Mouse (Mus musculus): ENCODE data around the gene Camk2b.
"Not testable (repeated sequence)": the region's sequence is repeated elsewhere in the genome, so short reads cannot be mapped to it uniquely, and the experiment has no call there.

Gene Camk2b

DNA sequence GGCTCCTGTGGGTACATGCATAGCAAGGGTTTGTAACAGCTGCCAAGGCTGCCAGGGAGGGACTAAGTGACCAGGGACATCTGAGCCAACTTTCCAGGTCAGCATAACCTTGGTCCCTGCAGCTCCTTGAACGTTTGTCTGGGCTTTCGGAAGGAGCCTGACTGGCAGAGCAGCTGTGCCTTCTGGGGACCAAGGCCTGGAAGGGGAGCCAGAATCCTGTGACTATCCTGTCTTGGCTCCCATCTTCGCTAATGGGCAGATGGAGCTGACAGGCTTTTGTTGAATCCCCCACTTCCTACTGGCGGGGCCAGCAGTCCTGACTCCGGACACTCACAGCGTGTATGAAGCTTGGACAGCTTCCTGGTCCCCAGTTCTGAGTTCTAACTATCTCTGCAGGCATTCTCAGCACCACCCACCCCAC, 51.1 kb downstream of the Camk2b start:
- DNase-seq (ENCODE audit: low read depth) = no peak

DNA sequence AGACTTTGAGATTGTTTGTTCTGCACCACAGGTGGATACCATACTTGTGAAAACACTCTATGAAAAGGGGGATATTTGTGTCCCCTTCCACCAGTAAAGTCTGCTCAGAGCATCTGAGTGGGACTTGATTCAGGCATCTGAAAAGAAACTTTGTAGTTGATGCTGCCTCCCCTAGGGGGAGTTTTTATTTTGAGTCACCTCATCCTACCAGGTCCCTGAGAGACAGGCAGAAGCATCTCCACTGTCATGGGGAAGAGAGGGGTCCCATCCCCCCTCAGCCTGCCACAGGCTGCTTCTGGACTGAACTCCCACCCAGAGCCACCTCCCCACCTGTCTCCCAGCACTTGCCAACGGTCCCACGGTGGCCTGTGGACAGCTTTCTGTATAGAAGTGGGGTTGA, 52.8 kb downstream of the Camk2b start:
- DNase-seq (ENCODE audit: low read depth) = no peak

DNA sequence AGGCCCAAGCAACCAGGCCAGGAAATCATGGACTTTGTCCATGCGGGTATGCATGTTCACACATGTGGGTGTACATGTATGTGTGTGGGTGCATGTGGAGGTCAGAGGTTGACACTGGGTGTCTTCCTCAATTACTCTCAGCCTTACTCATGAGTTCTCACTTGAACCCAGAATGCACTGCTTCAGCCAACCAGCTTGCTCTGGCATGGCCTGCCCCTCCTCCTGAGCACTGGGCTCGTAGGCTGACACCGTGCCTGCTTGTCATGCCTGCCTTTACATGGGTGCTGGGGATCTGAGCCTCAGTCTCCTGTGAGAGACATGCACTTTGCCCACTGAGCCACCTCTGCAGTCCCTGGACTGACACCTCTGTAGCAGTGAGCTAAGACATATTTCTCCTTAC, 54.3 kb downstream of the Camk2b start:
- no peak for DNase-seq (ENCODE audit: low read depth)

DNA sequence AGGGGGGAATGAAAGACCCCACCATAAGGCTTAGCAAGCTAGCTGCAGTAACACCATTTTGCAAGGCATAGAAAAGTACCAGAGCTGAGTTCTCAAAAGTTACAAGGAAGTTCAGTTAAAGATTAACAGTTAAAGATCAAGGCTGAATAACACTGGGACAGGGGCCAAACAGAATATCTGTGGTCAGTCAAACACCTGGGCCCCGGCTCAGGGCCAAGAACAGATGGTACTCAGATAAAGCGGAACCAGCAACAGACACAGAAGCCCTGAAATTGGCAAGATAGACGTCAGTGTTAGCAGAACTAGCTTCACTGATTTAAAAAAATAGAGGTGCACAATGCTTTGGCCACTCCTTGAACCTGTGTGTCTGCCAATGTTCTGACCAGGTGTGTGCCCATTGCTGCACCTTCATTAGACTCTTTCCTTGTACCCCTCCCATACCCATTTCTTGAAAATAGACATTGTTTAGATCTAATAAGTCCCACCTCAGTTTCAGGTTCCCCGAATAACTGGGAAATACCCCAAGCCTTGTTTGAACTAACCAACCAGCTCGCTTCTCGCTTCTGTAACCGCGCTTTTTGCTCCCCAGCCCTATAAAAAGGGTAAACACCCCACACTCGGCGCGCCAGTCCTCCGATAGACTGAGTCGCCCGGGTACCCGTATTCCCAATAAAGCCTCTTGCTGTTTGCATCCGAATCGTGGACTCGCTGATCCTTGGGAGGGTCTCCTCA, 55.2 kb downstream of the Camk2b start:
- not testable (repeated sequence) for DNase-seq (ENCODE audit: low read depth)

DNA sequence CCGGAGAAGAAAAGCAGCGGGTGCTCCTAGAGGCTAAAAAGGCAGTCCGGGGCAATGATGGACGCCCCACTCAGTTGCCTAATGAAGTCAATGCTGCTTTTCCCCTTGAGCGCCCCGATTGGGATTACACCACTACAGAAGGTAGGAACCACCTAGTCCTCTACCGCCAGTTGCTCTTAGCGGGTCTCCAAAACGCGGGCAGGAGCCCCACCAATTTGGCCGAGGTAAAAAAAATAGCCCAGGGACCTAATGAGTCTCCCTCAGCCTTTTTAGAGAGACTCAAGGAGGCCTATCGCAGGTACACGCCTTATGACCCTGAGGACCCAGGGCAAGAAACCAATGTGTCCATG, 58.4 kb downstream of the Camk2b start:
- not testable (repeated sequence) for DNase-seq (ENCODE audit: low read depth)

DNA sequence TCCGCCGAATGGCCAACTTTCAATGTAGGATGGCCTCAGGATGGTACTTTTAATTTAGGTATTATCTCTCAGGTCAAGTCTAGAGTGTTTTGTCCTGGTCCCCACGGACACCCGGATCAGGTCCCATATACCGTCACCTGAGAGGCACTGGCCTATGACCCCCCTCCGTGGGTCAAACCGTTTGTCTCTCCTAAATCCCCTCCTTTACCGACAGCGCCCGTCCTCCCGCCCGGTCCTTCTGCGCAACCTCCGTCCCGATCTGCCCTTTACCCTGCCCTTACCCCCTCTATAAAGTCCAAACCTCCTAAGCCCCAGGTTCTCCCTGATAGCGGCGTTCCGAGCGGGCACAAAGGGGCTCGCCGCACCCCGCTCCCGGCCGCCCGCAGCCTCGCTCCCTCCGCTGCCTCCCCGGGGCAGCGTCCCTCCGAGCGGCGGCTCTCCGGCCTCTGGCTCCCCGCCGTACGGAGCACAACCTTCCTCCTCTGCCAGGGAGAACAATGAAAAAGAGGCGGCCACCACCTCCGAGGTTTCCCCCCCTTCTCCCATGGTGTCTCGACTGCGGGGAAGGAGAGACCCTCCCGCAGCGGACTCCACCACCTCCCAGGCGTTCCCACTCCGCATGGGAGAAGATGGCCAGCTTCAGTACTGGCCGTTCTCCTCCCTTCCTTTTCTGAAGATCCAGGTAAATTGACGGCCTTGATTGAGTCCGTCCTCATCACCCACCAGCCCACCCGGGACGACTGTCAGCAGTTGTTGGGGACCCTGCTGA, 59.0 kb downstream of the Camk2b start:
- not testable (repeated sequence) for DNase-seq (ENCODE audit: low read depth)

DNA sequence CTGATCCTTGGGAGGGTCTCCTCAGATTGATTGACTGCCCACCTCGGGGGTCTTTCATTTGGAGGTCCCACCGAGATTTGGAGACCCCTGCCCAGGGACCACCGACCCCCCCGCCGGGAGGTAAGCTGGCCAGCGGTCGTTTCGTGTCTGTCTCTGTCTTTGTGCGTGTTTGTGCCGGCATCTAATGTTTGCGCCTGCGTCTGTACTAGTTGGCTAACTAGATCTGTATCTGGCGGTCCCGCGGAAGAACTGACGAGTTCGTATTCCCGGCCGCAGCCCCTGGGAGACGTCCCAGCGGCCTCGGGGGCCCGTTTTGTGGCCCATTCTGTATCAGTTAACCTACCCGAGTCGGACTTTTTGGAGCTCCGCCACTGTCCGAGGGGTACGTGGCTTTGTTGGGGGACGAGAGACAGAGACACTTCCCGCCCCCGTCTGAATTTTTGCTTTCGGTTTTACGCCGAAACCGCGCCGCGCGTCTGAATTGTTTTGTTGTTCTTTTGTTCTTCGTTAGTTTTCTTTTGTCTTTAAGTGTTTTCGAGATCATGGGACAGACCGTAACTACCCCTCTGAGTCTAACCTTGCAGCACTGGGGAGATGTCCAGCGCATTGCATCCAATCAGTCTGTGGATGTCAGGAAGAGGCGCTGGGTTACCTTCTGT, 59.7 kb downstream of the Camk2b start:
- DNase-seq (ENCODE audit: low read depth) = not testable (repeated sequence)

DNA sequence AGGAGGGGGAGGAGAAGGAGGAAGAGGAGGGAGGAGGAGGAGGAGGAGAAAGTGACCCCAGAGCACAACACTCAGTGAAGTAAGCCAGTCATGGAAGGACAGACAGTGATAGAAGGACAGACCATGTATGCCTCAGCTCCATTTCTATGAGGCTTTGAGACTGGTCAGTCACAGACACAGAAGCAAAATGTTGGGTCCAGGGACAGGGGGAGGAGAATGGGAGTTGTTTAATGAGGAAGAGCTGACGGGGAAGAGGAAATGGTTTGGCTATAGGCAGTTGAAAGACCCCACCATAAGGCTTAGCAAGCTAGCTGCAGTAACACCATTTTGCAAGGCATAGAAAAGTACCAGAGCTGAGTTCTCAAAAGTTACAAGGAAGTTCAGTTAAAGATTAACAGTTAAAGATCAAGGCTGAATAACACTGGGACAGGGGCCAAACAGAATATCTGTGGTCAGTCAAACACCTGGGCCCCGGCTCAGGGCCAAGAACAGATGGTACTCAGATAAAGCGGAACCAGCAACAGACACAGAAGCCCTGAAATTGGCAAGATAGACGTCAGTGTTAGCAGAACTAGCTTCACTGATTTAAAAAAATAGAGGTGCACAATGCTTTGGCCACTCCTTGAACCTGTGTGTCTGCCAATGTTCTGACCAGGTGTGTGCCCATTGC, 60.7 kb downstream of the Camk2b start:
- DNase-seq (ENCODE audit: low read depth) = not testable (repeated sequence)

DNA sequence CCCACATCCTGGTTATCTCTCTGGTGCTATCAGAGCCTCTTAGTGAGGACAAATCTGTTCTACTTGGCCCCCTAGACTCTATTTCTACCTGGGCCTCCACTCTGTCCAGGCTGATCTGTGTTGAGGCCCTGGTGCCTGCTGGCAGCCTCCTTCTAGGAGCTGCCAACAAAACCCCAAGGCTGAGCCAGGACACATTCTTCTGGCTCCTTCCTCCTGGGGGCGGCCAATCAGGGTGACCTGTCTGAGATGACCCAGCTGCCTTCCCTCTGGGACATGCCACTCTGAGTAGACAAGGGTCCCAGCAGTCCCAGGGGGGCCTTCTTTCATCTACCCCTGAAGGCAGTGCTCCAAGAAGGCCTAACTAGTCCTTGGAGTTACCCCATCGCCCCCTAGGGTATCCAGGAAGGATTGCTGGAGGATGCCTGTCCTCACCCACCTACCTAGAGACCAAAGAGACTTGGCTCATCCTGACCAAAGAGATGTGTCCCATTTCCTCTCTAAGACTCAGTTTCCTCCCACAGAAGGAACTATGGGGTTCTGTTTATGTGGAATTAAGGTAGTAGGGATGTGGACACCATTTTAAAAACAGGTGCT, 63.0 kb downstream of the Camk2b start:
- no peak for DNase-seq (ENCODE audit: low read depth)

DNA sequence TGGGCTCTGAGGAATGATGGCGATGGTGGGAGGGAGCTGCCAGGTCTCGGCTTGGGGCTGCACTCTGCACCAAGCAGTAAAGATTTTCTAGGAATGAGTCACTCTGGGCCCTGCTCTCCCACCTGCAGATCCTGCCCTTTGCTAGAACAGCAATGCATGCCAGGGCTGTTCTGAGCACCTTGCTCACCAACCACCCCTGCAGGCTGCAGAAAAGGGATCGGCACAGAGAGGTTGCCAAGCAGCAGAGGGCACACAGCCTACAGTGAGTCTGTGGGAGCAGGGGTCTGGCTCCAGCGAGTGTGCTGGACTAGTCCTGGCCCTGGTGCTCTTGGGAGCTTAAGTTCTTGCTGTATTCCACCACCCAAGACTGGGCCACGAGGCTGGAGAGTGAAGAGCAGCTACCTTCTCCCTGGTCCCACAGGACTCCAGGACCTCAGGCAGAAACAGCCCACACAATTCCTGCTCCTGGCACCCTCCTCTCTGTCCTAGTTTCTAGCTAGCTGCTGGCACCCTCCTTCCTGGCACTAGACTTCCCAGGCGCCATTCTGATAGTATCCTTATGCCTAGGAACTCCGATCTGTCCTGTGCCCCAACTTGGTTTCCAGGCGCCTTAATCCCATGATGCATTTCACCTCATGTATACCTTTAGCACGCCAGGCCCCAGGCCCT, 64.0 kb downstream of the Camk2b start:
- no peak for DNase-seq (ENCODE audit: low read depth)

DNA sequence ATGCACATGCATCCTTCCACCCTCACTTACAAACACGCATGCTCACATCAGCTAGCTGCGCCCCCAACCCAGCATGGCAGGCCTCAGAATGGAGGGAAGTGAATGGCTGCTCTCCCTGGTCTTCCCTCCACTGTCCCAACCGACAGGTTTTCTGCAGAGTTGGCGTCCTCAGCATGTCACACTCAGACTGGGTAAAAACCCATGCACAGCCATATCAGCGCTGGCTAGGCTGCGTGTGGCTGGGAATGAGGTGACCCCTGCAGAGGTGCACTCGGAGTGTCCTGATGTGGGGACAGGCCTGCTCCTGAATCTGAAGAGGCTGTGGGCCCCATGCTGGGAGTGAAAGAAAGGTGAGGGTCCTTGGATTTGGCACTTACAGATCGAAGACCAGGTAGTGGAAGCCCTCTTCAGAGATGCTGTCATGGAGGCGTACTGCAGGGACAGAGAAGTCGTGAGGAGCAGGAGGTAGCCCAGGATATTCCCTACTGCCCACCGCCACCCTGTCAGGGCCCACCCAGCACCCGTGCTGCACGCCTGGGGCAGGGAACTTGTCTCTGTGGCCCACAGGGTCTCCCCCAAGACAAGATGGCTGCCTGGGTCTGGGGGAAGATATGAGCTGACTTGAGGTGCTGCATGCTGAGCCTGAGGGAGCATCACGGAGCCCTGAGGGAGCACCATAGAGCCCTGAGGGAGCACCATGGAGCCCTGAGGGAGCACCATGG, 65.0 kb downstream of the Camk2b start:
- no peak for DNase-seq (ENCODE audit: low read depth)

DNA sequence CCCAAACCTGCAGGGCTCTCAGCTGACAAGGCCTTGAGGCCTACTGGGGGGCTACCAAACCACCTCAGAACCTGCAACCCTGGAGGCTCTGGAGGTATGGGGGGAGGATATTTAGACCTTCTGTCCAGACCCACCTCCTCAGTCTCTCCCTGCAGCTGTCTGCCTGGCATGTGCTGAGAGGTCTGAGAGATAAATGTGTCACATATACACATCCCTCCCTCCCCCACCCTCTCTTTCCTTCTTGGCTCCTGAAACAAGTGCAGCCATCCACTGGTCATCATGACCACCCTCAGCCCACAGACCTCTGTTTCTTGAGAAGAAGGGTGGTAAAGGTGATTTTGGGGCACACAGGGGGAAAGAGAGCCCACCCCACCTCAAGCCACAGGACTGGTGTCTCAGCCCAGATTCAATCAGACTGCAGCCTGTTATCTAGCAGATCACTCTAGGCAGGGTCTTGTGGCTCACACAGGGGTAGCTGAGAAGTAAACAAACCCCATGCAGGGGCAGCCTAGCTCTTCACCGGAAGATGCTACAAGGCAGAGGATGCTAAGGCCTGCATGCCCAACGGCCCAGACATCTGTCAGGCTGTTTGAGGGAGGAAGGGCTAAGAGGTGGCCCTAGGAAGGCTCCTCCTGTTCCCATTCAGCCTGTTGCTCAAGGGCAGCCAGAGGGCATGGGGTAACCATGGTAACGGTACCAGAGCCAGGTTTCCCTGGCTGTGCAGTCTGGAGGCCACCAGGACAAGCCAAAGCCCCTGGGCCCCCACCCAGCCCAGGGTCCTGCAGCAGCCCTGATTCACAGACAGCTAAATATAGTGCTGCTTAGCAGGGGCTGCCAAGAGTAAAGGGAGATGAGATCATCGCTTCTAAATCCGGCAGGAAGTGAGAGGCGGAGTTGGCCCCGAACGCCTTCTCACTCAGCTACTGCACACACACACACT, 66.1 kb downstream of the Camk2b start:
- DNase-seq (ENCODE audit: low read depth) = peak; percentile 44

DNA sequence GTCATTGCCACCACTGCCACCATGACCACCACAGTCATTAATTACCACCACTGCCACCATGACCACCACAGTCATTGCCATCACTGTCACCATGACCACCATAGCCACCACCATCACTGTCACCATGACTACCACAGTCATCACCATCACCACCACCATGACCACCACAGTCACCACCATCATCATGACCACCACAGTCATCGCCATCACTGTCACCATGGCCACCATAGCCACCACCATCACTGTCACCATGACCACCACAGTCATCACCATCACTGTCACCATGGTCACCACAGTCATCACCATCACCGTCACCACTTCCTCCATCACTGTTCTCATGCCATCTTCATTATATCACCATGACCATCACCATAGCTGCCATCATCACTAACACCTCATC, 67.7 kb downstream of the Camk2b start:
- DNase-seq (ENCODE audit: low read depth) = no peak

DNA sequence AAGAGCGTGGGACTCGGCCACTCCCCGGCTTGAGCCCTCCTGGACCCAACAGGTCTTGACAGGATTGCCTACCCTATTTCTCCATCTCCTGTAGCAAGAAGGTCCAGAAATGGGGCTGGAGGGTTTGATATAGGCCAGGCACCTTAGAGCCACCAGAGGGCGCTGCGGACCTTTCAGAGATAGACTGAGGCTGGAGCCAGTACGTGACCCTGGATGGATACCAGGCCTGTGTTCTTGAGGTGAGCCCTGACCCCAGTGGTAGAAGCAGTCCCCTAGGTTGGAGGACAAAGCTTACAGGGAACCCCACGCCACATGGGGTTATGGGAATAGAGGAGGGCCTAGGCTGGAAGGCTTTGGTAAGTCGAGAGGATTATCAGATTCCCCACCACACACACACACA, 70.2 kb downstream of the Camk2b start:
- peak; percentile 71 for DNase-seq (ENCODE audit: low read depth)

DNA sequence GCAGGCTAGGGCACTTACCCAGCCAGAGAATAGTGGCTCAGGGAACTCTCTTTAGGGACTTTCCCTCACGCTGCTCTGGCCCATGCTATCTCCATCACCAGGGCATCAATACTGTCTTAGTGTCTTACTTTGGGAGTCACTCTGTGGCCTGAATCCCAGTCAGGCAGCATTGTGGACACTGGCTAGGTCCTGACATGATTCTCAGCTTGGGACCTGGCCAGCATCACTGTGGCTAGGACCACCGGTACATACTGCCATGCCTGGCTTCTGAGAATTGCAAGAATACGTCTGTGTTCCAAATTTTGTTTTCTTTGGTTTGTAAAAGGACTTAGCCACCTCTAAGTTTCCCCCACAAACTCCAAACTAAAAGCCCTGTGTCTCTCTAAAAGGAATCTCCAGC, 71.3 kb downstream of the Camk2b start:
- DNase-seq (ENCODE audit: low read depth) = no peak

DNA sequence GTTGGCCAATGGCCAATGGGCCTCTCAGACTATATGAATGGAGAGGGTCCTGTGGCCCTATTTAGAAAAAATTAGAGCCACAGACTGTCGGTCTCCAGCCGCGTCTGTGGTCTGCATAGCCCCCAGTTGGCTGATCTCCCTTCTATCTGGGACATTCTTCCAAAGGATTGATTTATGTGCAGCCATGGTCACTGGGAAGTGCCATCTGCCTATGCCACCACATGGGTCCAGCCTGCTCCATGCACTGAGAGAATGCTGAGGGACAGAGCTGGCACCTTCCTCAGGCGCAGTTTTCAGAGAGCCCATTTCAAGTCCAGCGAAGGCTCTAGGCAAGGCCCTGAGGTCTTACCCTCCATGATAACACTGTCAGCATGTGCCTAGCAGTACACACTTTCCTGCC, 72.0 kb downstream of the Camk2b start:
- DNase-seq (ENCODE audit: low read depth) = no peak

DNA sequence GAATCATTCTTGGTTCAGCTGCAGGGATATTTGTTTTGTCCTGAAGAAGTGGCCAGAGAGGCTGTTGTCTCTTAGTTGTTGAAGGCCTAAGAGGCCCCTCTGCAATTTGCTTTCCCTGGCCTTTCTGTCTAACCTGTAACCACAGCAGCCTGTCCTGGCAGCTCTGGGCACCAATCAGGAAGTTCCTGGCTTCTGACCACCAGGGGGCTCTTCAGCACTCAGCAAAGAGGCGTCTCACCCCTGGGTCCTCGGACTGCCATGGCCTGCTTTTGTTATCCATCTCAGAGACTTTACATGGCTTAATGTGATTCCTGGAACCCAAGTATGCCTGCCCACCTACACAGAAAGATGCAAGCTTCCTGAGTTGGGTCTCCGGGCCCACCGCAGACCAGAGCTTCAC, 75.3 kb downstream of the Camk2b start:
- DNase-seq (ENCODE audit: low read depth) = peak; percentile 58

DNA sequence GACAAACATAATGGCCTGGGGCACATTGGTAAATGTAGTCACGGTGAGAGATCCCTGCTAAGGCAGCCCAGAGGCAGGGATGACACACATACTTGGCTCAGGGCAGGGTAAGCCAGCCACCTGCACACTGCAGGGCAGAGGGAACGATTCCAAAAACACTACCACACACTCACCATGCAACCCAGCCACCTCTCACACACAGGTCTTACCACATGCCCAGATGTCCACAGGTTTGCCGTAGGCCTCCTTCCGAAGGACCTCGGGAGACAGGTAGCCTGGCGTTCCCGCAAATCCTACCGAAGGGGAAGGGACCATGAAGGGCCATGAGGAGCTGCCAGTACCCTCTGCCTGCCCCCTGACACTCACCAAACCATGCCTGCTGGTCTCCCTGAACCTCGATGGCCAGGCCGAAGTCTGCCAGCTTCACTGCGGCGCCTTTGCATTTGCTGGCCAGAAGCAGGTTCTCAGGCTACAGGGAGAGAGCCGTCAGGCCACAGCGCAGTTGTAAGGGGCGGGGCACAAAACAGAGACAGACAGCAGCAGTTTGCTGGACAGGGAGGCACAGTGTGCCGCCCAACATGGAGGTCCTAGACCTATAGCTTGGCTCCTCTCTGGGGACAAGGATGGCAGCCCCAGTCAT, 76.1 kb downstream of the Camk2b start:
- no peak for DNase-seq (ENCODE audit: low read depth)

DNA sequence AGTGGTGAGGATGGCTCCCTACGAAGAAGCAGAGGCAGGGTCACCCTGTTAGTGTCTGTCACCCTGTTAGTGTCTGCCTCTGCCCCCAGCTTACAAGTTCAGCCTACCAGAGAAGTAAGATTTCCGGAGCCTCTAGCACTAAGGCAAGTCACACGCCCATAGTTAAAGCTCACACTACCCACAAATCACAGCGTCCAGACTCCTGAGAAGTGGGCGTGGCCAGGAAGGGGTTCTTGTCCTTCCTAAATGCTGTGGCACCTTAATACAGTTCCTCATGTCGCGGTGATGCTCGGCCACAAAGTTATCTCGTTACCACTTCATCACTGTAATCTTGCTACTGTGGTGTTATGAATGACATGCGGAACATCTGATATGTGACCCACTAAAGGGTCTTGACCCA, 78.0 kb downstream of the Camk2b start:
- DNase-seq (ENCODE audit: low read depth) = no peak
